Mouse (Mus musculus) stomach, embryonic 14.5 days (tissue): ENCODE results near the gene Uqcrh. TPM values are rescaled to one million over a fixed set of nuclear protein-coding genes. Genes with fewer than 3 reads are reported as not detected.

Experiments used
- ATAC-seq: fragments of 200-750 bp; cut with Nextera tagmentation; 2 replicates; pipeline ENCODE4 v1.8.0; 2017; ENCODE audit warnings: low read depth, moderate TSS enrichment; ENCODE audit not compliant: insufficient number of reproducible peaks, insufficient read depth, low FRiP score
- H3K27ac ChIP-seq: fragments of 300-500 bp; sonication (generic); 2 replicates; pipeline ENCODE4 v1.5.1; 2014; ENCODE audit warnings: mild to moderate bottlenecking, low read length, moderate library complexity, mixed read lengths
- H3K27me3 ChIP-seq: fragments of 300-500 bp; sonication (generic); 2 replicates; pipeline ENCODE4 v1.6.1; 2014; ENCODE audit warnings: low read length, control low read depth, mixed read lengths; ENCODE audit not compliant: control insufficient read depth, insufficient read depth
- H3K36me3 ChIP-seq: fragments of 300-500 bp; sonication (generic); 2 replicates; pipeline ENCODE4 v1.6.1; 2014; ENCODE audit warnings: mild to moderate bottlenecking, control low read depth, low read length, moderate library complexity, mixed read lengths; ENCODE audit not compliant: control insufficient read depth, insufficient read depth
- H3K4me1 ChIP-seq: fragments of 300-500 bp; sonication (generic); 2 replicates; pipeline ENCODE4 v1.6.1; 2014; ENCODE audit warnings: low read length, control low read depth, mixed read lengths; ENCODE audit not compliant: control insufficient read depth, insufficient read depth
- H3K4me2 ChIP-seq: fragments of 300-500 bp; sonication (generic); replicated peaks from 2 replicates; pipeline ENCODE4 v1.6.1; 2014; ENCODE audit warnings: low read depth, low read length, control low read depth
- H3K4me3 ChIP-seq: fragments of 300-500 bp; sonication (generic); 2 replicates; pipeline ENCODE4 v1.5.1; 2014; ENCODE audit warnings: low read depth, low read length, control low read depth
- H3K9ac ChIP-seq: fragments of 300-500 bp; sonication (generic); replicated peaks from 2 replicates; pipeline ENCODE4 v1.6.1; 2014; ENCODE audit warnings: low read depth, mild to moderate bottlenecking, control low read depth, low read length, moderate library complexity, mixed read lengths
- H3K9me3 ChIP-seq: fragments of 300-500 bp; sonication (generic); 2 replicates; pipeline ENCODE4 v1.6.1; 2016; ENCODE audit warnings: low read depth, low read length, control low read depth; ENCODE audit not compliant: control insufficient read depth
- WGBS: fragments of 180-500 bp; shearing (Covaris S2); extraction: QIAGEN DNeasy Blood & Tissue Kit; methylation state at CpG from one replicate; pipeline ENCODE4 v1.1.7; 2014; 5-methylcytosine and 5-hydroxymethylcytosine counted together
- polyA plus RNA-seq: library from polyadenylated mRNA; unstranded; fragments of >200 nt; fragmentation: Nextera tagmentation; extraction: Ambion mirVana; gene quantifications from 2 replicates; pipeline ENCODE4 v1.2.1, GENCODE M21; 2014

Gene Uqcrh
- polyA plus RNA-seq, 1 experiment from 2014 or later = 565 TPM

- no peak for ATAC-seq
- 89% methylated on average over 10 of the region's 10 CpGs for WGBS
- no peak overlapping the region for H3K4me3 ChIP-seq
- no peak overlapping the region for H3K9ac ChIP-seq
- no peaks in the 10 kb centered on the region for H3K27me3 ChIP-seq
- no peaks in the 10 kb centered on the region for H3K9me3 ChIP-seq
- no peaks in the 10 kb centered on the region for H3K4me1 ChIP-seq
- peaks cover 58% of the 10 kb centered on the region for H3K36me3 ChIP-seq
- H3K4me2 ChIP-seq = no peak overlapping the region
- no peak overlapping the region for H3K27ac ChIP-seq
Measured at GRCm38 (mm10) chr4:116096291-116096690, 21.4 kb upstream of the Uqcrh start.

DNA sequence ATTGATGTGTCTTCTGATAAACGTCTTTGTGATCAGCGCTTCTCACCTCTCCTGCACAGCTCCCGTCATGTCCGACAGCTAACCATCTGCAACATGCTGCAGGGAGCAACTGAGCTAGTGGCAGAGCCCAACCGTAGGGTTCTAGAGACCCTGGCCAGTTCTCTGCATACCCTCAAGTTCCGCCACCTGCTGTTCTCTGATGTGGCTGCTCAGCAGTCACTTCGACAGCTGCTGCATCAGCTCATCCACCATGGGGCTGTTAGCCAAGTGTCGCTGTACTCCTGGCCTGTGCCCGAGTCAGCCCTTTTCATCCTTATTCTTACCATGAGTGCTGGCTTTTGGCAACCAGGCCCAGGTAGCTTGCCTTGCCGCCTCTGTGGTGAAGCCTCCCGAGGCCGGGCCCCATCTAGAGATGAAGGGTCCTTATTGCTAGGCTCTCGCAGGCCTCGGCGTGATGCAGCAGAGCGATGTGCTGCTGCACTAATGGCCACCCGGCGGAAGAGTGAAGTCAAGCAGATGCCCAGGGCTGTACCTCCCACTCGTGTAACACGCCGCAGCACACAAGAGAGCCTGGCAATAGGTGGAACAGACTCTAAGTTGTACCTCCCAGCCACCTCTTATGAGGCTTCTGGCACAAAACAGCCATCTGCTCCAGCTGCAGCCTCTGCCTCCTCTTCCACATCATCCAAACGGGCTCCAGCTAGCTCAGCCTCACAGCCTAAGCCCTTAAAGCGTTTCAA is 13.8 kb upstream of the Uqcrh start:
- no peak overlapping the region for H3K4me3 ChIP-seq

DNA sequence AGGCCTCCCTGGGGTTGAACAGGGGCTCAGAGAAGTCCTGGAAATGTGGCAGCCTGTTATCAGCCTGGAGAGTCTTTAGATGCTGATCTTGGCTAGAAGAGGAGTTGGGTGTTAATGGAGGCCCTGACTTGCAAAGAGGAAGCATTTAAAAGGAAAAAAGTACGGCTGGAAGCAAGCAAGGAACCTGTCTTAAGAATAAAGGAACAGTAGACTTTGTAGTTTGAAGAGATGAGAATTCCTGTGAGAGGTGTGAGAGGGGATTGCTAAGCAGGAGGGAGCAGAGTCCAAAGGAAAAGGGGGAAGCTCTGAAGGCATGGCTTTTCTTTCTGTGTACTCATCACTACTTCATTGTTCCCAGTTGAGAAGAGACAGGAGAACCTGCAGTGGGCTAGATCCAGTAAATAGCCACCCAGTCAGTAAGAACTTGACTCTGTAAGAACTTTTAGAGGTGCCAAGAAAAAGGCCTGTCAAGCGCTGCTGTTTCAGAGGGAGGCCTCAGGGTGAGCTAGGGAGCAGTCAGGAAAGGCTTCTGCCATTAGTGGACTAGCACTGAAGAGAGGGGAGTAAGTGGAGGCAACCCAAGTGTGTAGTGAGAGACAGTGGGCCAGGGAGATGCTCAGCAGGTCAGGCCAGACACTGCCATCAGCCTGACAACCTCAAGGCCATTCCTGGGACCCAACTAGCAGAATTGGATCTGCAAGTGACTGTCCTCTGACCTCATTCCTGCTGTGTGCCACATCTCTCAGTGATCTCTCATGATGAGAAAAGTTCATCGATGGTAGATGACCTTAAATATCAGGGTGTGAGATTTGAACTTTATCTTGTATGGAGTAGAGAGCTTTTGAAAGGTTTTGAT is 2.6 kb upstream of the Uqcrh start:
- WGBS = 56% methylated on average over 3 of the region's 3 CpGs
- Histone ChIP-seq H3K4me3 (peak overlapping the region; percentile 85), H3K9me3 (no peaks in the 10 kb centered on the region), H3K27me3 (no peaks in the 10 kb centered on the region), H3K4me1 (peaks cover 21% of the 10 kb centered on the region), H3K27ac (peak overlapping the region; percentile 98), H3K4me2 (peak overlapping the region; percentile 94), H3K9ac (peak overlapping the region; percentile 97), H3K36me3 (peaks cover 27% of the 10 kb centered on the region)
- ATAC-seq = no peak

More for the DNA sequence above, 13.8 kb upstream of the Uqcrh start:
- Histone ChIP-seq H3K27me3 (no peaks in the 10 kb centered on the region), H3K4me2 (no peak overlapping the region), H3K4me1 (no peaks in the 10 kb centered on the region), H3K36me3 (peaks cover 36% of the 10 kb centered on the region), H3K27ac (no peak overlapping the region), H3K9ac (no peak overlapping the region), H3K9me3 (no peaks in the 10 kb centered on the region)
- no peak for ATAC-seq
- WGBS = 88% methylated on average over 23 of the region's 23 CpGs

GRCm38 (mm10) chr4:116076369-116077231 is 1.7 kb upstream of the Uqcrh start:
- H3K36me3 ChIP-seq = peaks cover 19% of the 10 kb centered on the region
- no peaks in the 10 kb centered on the region for H3K27me3 ChIP-seq
- H3K27ac ChIP-seq = peak overlapping the region; percentile 98
- peaks cover 21% of the 10 kb centered on the region for H3K4me1 ChIP-seq
- H3K4me2 ChIP-seq = peak overlapping the region; percentile 94
- 2% methylated on average over 37 of the region's 37 CpGs for WGBS
- peak overlapping the region; percentile 97 for H3K9ac ChIP-seq
- H3K9me3 ChIP-seq = no peaks in the 10 kb centered on the region
- ATAC-seq = peak; percentile 21; the same call in 1 of the 2 replicates
- H3K4me3 ChIP-seq = peak overlapping the region; percentile 85

GRCm38 (mm10) chr4:116075631-116076368 is 929 bp upstream of the Uqcrh start:
- Histone ChIP-seq H3K4me2 (peak overlapping the region; percentile 94), H3K9me3 (no peaks in the 10 kb centered on the region), H3K4me1 (peaks cover 21% of the 10 kb centered on the region), H3K4me3 (peak overlapping the region; percentile 85), H3K36me3 (peaks cover 11% of the 10 kb centered on the region), H3K27me3 (no peaks in the 10 kb centered on the region), H3K27ac (peak overlapping the region; percentile 98), H3K9ac (peak overlapping the region; percentile 97)
- peak; percentile 53 for ATAC-seq
- WGBS = under 1% methylated on average over 74 of the region's 77 CpGs

GRCm38 (mm10) chr4:116074145-116074675 is 661 bp downstream of the Uqcrh start:
- no peak for ATAC-seq

DNA sequence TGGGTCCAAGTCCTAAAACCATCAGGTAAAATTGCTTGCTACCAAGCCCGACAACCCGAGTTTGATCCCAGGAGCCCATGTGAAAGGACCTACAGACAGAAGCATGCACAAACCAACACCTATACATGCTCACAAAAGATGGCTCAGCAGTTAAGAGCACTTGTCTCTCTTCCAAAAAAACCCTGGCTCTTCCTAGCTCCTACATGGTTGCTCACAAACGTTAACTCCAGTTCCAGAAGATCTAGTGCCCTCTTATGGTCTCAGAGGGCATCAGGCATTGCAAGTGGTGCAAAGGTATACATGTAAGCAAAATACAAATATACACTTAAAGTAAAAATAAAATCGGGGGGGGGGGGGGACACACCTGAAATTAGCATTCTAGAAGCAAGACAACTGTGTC is 1.7 kb downstream of the Uqcrh start:
- H3K4me1 ChIP-seq = peaks cover 21% of the 10 kb centered on the region
- H3K9ac ChIP-seq = no peak overlapping the region
- peaks cover 18% of the 10 kb centered on the region for H3K36me3 ChIP-seq
- H3K27me3 ChIP-seq = no peaks in the 10 kb centered on the region
- H3K9me3 ChIP-seq = no peaks in the 10 kb centered on the region
- H3K27ac ChIP-seq = no peak overlapping the region
- H3K4me3 ChIP-seq = no peak overlapping the region
- 55% methylated on average over 4 of the region's 4 CpGs for WGBS
- ATAC-seq = no peak
- H3K4me2 ChIP-seq = 0 out of 2 replicates have a peak overlapping the region, but pooled peaks have one; percentile 16

More at GRCm38 (mm10) chr4:116074145-116074675, 661 bp downstream of the Uqcrh start:
- Histone ChIP-seq H3K4me2 (peak overlapping the region; percentile 60), H3K9ac (peak overlapping the region; percentile 97), H3K27ac (peak overlapping the region; percentile 98; the same call in 1 of the 2 replicates), H3K4me3 (peak overlapping the region; percentile 85), H3K9me3 (no peaks in the 10 kb centered on the region), H3K27me3 (no peaks in the 10 kb centered on the region), H3K4me1 (peaks cover 21% of the 10 kb centered on the region), H3K36me3 (peaks cover 11% of the 10 kb centered on the region)
- 1% methylated on average over 8 of the region's 8 CpGs for WGBS
